Mouse (Mus musculus) hindbrain, embryonic 10.5 days (tissue): ENCODE measurements at regions not wholly inside any gene's neighbourhood (a gene's known extent, or its start where the extent isn't known, plus 50 kb on each side); places are given as distances from the start of the nearest gene placed in this dataset.

Source experiments
- DNase-seq: peaks from one replicate; pipeline ENCODE4 v3.0.0-alpha.2; 2017; ENCODE audit warnings: low spot score
- H3K27ac ChIP-seq: fragments of 300-500 bp; sonication (generic); 2 replicates; pipeline ENCODE4 v1.5.1; 2016; ENCODE audit warnings: mild to moderate bottlenecking, moderate library complexity
- H3K27me3 ChIP-seq: fragments of 300-500 bp; sonication (generic); 2 replicates; pipeline ENCODE4 v1.6.1; 2016; ENCODE audit warnings: mild to moderate bottlenecking; ENCODE audit not compliant: poor library complexity, insufficient read depth, severe bottlenecking
- H3K36me3 ChIP-seq: fragments of 300-500 bp; sonication (generic); 2 replicates; pipeline ENCODE4 v1.6.1; 2016; ENCODE audit warnings: mild to moderate bottlenecking, moderate library complexity
- H3K4me1 ChIP-seq: fragments of 300-500 bp; sonication (generic); replicated peaks from 2 replicates; pipeline ENCODE4 v1.6.1; 2016; ENCODE audit warnings: mild to moderate bottlenecking
- H3K4me3 ChIP-seq: fragments of 300-500 bp; sonication (generic); 2 replicates; pipeline ENCODE4 v1.5.1; 2016; ENCODE audit warnings: mild to moderate bottlenecking, moderate library complexity
- H3K9me3 ChIP-seq: fragments of 300-500 bp; sonication (generic); 2 replicates; pipeline ENCODE4 v1.6.1; 2016; ENCODE audit warnings: mild to moderate bottlenecking, moderate library complexity
- WGBS: fragments of 180-500 bp; shearing (Covaris S2); methylation state at CpG from one replicate; pipeline ENCODE4 v1.1.7; 2016; 5-methylcytosine and 5-hydroxymethylcytosine counted together

- WGBS: 20% methylated on average over 2 of the region's 2 CpGs
- no peak for DNase-seq
- H3K9me3 ChIP-seq: no peaks in the 10 kb centered on the region
- H3K27ac ChIP-seq: no peak overlapping the region
- H3K36me3 ChIP-seq: no peaks in the 10 kb centered on the region
- H3K4me1 ChIP-seq: peaks cover 7% of the 10 kb centered on the region
- H3K4me3 ChIP-seq: no peak overlapping the region
- peaks cover 62% of the 10 kb centered on the region for H3K27me3 ChIP-seq
Measured at GRCm38 (mm10) chr12:49969546-49969945, 584.6 kb downstream of the Gm43517 start.

GRCm38 (mm10) chr12:49974591-49975323, 589.8 kb downstream of the Gm43517 start:
- Histone ChIP-seq H3K9me3 (no peaks in the 10 kb centered on the region), H3K36me3 (no peaks in the 10 kb centered on the region), H3K4me3 (no peak overlapping the region), H3K27ac (no peak overlapping the region), H3K27me3 (peaks cover 65% of the 10 kb centered on the region), H3K4me1 (peaks cover 10% of the 10 kb centered on the region)
- 39% methylated on average over 2 of the region's 2 CpGs for WGBS
- DNase-seq: no peak

GRCm38 (mm10) chr12:49975553-49975952, 590.6 kb downstream of the Gm43517 start:
- Histone ChIP-seq H3K36me3 (no peaks in the 10 kb centered on the region), H3K27me3 (peaks cover 61% of the 10 kb centered on the region), H3K4me1 (peaks cover 10% of the 10 kb centered on the region), H3K27ac (no peak overlapping the region), H3K9me3 (no peaks in the 10 kb centered on the region), H3K4me3 (no peak overlapping the region)
- no peak for DNase-seq
- WGBS: 36% methylated on average over 1 of the region's 1 CpGs

GRCm38 (mm10) chr12:49992501-49993079, 607.6 kb downstream of the Gm43517 start:
- no peaks in the 10 kb centered on the region for H3K36me3 ChIP-seq
- H3K27ac ChIP-seq: no peak overlapping the region
- no peaks in the 10 kb centered on the region for H3K4me1 ChIP-seq
- DNase-seq: no peak
- H3K27me3 ChIP-seq: no peaks in the 10 kb centered on the region
- no peaks in the 10 kb centered on the region for H3K9me3 ChIP-seq
- WGBS: 79% methylated on average over 7 of the region's 7 CpGs
- no peak overlapping the region for H3K4me3 ChIP-seq

- no peaks in the 10 kb centered on the region for H3K36me3 ChIP-seq
- DNase-seq: no peak
- no peak overlapping the region for H3K4me3 ChIP-seq
- no peaks in the 10 kb centered on the region for H3K9me3 ChIP-seq
- H3K4me1 ChIP-seq: no peaks in the 10 kb centered on the region
- no peaks in the 10 kb centered on the region for H3K27me3 ChIP-seq
- no peak overlapping the region for H3K27ac ChIP-seq
- WGBS: 91% methylated on average over 3 of the region's 3 CpGs
Measured at GRCm38 (mm10) chr12:50038808-50039374, 610.0 kb downstream of the Prkd1 start.

- H3K9me3 ChIP-seq: no peaks in the 10 kb centered on the region
- no peak for DNase-seq
- no peaks in the 10 kb centered on the region for H3K36me3 ChIP-seq
- WGBS: 85% methylated on average over 2 of the region's 2 CpGs
- H3K4me3 ChIP-seq: no peak overlapping the region
- no peaks in the 10 kb centered on the region for H3K4me1 ChIP-seq
- H3K27ac ChIP-seq: no peak overlapping the region
- no peaks in the 10 kb centered on the region for H3K27me3 ChIP-seq
Measured at GRCm38 (mm10) chr12:50061286-50061685, 587.6 kb downstream of the Prkd1 start.

GRCm38 (mm10) chr12:50066394-50066793, 582.5 kb downstream of the Prkd1 start:
- H3K9me3 ChIP-seq: no peaks in the 10 kb centered on the region
- H3K36me3 ChIP-seq: no peaks in the 10 kb centered on the region
- H3K27ac ChIP-seq: no peak overlapping the region
- H3K4me3 ChIP-seq: no peak overlapping the region
- no peaks in the 10 kb centered on the region for H3K27me3 ChIP-seq
- 90% methylated on average over 4 of the region's 4 CpGs for WGBS
- no peak for DNase-seq
- no peaks in the 10 kb centered on the region for H3K4me1 ChIP-seq

- H3K36me3 ChIP-seq: no peaks in the 10 kb centered on the region
- H3K4me1 ChIP-seq: peaks cover 19% of the 10 kb centered on the region; the same call in 1 of the 2 replicates
- no peak overlapping the region for H3K27ac ChIP-seq
- H3K4me3 ChIP-seq: no peak overlapping the region
- DNase-seq: no peak
- H3K9me3 ChIP-seq: no peaks in the 10 kb centered on the region
- WGBS: 23% methylated on average over 3 of the region's 3 CpGs
- no peaks in the 10 kb centered on the region for H3K27me3 ChIP-seq
Measured at GRCm38 (mm10) chr12:50071797-50072196, 577.1 kb downstream of the Prkd1 start.

- no peaks in the 10 kb centered on the region for H3K36me3 ChIP-seq
- 10% methylated on average over 1 of the region's 1 CpGs for WGBS
- H3K4me3 ChIP-seq: no peak overlapping the region
- no peaks in the 10 kb centered on the region for H3K27me3 ChIP-seq
- DNase-seq: no peak
- H3K27ac ChIP-seq: no peak overlapping the region
- no peaks in the 10 kb centered on the region for H3K9me3 ChIP-seq
- peaks cover 19% of the 10 kb centered on the region; the same call in 1 of the 2 replicates for H3K4me1 ChIP-seq
Measured at GRCm38 (mm10) chr12:50072359-50072758, 576.5 kb downstream of the Prkd1 start.

GRCm38 (mm10) chr12:50073684-50074083, 575.2 kb downstream of the Prkd1 start:
- no peak for DNase-seq
- H3K27ac ChIP-seq: no peak overlapping the region
- no peaks in the 10 kb centered on the region for H3K36me3 ChIP-seq
- H3K27me3 ChIP-seq: no peaks in the 10 kb centered on the region
- no peak overlapping the region for H3K4me3 ChIP-seq
- H3K9me3 ChIP-seq: no peaks in the 10 kb centered on the region
- WGBS: 71% methylated on average over 2 of the region's 2 CpGs
- peaks cover 19% of the 10 kb centered on the region; the same call in 1 of the 2 replicates for H3K4me1 ChIP-seq

GRCm38 (mm10) chr12:50081157-50081556, 567.7 kb downstream of the Prkd1 start:
- Histone ChIP-seq H3K27me3 (no peaks in the 10 kb centered on the region), H3K36me3 (no peaks in the 10 kb centered on the region), H3K4me3 (no peak overlapping the region), H3K27ac (no peak overlapping the region), H3K9me3 (no peaks in the 10 kb centered on the region), H3K4me1 (no peaks in the 10 kb centered on the region)
- no peak for DNase-seq
- WGBS: 93% methylated on average over 9 of the region's 9 CpGs

- no peaks in the 10 kb centered on the region for H3K27me3 ChIP-seq
- no peak overlapping the region for H3K4me3 ChIP-seq
- no peaks in the 10 kb centered on the region for H3K36me3 ChIP-seq
- 84% methylated on average over 1 of the region's 1 CpGs for WGBS
- DNase-seq: no peak
- H3K27ac ChIP-seq: no peak overlapping the region
- no peaks in the 10 kb centered on the region for H3K9me3 ChIP-seq
- no peaks in the 10 kb centered on the region for H3K4me1 ChIP-seq
Measured at GRCm38 (mm10) chr12:50081571-50081970, 567.3 kb downstream of the Prkd1 start.

- Histone ChIP-seq H3K9me3 (no peaks in the 10 kb centered on the region), H3K4me1 (no peaks in the 10 kb centered on the region), H3K27me3 (no peaks in the 10 kb centered on the region), H3K27ac (no peak overlapping the region), H3K4me3 (no peak overlapping the region), H3K36me3 (no peaks in the 10 kb centered on the region)
- DNase-seq: no peak
- 89% methylated on average over 3 of the region's 3 CpGs for WGBS
Measured at GRCm38 (mm10) chr12:50084517-50084916, 564.4 kb downstream of the Prkd1 start.
